Mouse (Mus musculus) CD4-positive helper T cell, adult 2 months (primary cell): ENCODE measurements around the gene Egflam.

ENCODE experiments used
- DNase-seq: peaks from one replicate; pipeline ENCODE4 v3.0.0-alpha.2; 2012; ENCODE audit warnings: low read depth, missing footprints, low spot score

The Egflam gene

DNA sequence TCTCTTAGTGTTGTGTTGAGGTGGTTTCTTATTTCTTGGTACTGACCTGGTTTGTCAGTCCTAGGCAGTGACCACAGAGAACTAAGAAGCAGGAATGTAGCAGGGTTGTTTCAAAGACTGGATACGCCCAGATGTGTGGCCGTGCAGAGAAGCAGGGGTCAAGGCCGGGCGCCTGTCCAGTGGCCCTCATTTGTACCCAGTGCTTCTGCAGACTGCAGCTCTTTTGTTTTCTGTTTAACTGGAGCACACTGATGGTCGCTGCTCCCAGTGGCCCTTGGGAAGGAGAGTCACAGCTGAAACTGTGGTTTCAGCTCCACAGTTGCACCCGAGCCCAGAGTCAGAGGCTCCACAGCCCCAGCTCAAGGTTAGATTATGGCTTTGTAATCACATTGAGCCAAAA lies 217.6 kb downstream of the Egflam start:
- no peak for DNase-seq

DNA sequence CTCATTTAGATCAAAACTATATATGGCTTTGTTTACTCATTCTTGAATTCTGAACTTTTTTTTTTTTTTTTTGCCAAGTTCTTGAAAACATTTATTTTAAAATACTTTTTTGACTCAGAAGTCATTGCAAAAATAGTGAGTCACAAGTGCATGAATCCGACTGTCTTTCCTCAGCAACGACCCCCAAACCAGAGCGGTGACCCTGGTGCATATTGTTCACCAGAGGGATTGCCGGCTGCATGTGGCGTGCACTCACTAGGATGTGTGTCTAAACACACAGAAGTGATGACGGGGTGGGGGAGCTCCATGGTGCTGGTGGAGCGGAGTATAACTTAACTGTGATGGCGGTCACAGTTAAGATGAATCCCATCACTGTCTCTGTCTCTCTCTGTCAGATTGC lies 224.4 kb downstream of the Egflam start:
- no peak for DNase-seq

GRCm38 (mm10) chr15:7173346-7173745 lies 224.8 kb downstream of the Egflam start:
- DNase-seq = no peak

- DNase-seq = no peak
Observed at GRCm38 (mm10) chr15:7172875-7173274, 225.3 kb downstream of the Egflam start.

DNA sequence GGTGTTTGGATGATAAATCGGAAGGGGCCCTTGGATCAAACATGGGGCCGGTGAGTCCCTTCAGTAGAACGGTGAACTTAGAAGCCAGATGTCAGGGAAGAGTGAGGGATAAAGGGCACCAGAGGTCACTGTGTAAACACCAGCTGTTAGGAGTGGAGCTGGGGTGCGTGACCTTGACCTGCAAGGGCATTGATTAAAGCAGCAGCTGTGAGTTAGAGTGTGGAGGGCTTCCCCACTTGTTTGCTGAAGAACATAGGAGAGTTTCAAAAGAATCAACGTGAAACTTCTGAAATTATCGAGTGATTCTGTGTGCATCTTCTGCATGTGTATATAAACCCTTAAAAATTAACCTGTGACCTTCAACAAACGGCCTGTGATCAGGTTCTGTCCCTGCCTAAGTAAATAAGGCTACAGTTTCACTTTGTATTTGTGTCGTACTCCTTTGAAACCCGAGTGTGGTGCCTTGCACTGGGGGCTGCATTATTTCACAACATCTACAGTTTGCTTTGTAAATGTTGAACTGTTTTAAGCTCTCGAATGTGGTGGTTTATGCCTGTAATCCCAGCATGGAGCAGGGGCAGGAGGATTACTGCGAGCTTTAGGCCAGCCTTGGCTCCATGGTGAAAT lies 230.2 kb downstream of the Egflam start:
- no peak for DNase-seq

- DNase-seq = no peak
Observed at GRCm38 (mm10) chr15:7167238-7167905, 230.8 kb downstream of the Egflam start.

GRCm38 (mm10) chr15:7166735-7167134 lies 231.5 kb downstream of the Egflam start:
- DNase-seq = no peak

- no peak for DNase-seq
Observed at GRCm38 (mm10) chr15:7163851-7164250, 234.3 kb downstream of the Egflam start.

GRCm38 (mm10) chr15:7160321-7160720 lies 237.9 kb downstream of the Egflam start:
- no peak for DNase-seq

DNA sequence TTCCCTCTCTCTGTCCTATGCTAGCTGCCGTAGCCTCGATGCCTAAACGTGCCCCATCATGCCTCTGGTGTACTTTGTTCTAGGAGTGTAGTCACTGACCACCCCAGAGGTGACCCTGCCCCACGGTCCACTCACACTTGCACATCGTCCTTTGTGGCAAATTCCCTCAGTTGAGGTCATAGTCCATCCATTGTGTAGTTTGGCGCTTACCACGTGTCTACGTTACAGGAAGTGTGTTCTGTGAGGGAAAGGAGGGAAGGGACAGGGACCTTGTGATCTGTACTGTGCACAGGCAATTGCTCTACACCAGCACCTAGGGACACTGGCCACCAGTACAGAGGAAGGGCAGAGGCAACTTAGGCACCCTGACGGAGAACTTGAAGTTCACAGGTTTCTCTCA lies 238.3 kb downstream of the Egflam start:
- no peak for DNase-seq

DNA sequence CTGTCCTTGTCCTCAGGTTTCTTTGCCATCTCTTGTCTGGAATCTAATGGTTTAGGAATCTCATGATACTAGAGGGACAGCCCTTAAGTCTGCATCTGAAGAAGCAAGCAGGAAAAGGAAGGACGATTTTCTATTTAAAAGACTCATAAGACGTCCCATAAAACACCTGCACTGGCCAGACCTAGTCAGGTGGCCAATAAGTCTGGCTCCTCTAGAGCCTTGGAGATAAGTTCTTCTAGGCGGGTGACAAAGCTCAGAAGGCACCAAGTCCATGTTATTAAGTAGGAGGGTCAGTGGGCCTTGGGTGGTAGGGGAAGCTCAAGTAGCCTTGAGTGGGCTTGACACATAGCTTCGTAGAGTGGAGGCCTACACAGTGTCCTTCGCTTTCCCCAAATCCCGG lies 240.5 kb downstream of the Egflam start:
- DNase-seq = no peak
